Mouse (Mus musculus): ENCODE measurements around the gene Yy1.

DNA sequence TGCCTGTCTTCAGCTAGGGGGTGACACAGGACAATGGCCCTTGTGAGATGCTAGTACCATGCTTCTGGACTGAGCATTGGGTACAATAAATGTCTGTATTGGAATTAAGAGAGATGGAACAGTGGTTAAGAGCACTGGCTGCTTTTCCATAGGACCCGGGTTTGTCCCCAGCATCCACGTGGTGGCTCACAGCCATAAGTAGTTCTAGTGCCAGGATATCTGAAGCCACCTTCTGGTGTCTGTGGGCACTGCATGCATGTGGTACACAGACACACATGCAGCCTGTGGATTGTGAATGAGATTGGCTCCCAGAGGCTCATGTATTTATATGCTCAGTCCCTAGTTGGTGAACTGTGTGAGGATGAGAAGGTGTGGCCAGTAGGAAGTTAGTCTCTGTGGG is 76.8 kb downstream of the Yy1 start:
- TF ChIP-seq CTCF (IDR thresholded peaks at IDR 0.05; ENCODE audit: insufficient read depth, low read depth, low read length) (no peak), POLR2A (IDR thresholded peaks at IDR 0.05; ENCODE audit: insufficient read depth, low read depth, low read length) (no peak)

Data from olfactory bulb, adult 2 months (tissue).